Mouse (Mus musculus) brain, embryonic 18.5 days (tissue): Measurements from ENCODE around the gene Rnf135.
A peak's percentile ranks its signal among the peaks of the same experiment; 100 is the strongest.
"Not testable (repeated sequence)": the region's sequence is repeated elsewhere in the genome, so short reads cannot be mapped to it uniquely, and the experiment has no call there.

Experiments used
- DNase-seq: peaks from one replicate; pipeline ENCODE4 v3.0.0-alpha.2; 2012; ENCODE audit warnings: low read depth, low spot score

Gene Rnf135

GRCm38 (mm10) chr11:80202296-80202695 lies 18.6 kb downstream of the Rnf135 start:
- DNase-seq = no peak

GRCm38 (mm10) chr11:80204037-80204436 lies 20.4 kb downstream of the Rnf135 start:
- DNase-seq = no peak

- no peak for DNase-seq
These were observed 21.3 kb downstream of the Rnf135 start for GRCm38 (mm10) chr11:80204941-80205340.

- DNase-seq = no peak
These were observed 24.8 kb downstream of the Rnf135 start for GRCm38 (mm10) chr11:80208465-80208859.

- DNase-seq = peak; percentile 87
These were observed 25.5 kb downstream of the Rnf135 start, which contains the start of gene Rhot1 for GRCm38 (mm10) chr11:80208860-80209800. Rhot1 (plus strand) TSS chr11:80209019.

- no peak for DNase-seq
These were observed 26.7 kb downstream of the Rnf135 start for GRCm38 (mm10) chr11:80210321-80210720.

- no peak for DNase-seq
These were observed 28.6 kb downstream of the Rnf135 start for GRCm38 (mm10) chr11:80212282-80212681.

GRCm38 (mm10) chr11:80215291-80215690 lies 31.6 kb downstream of the Rnf135 start:
- no peak for DNase-seq

GRCm38 (mm10) chr11:80218657-80219293 lies 35.1 kb downstream of the Rnf135 start:
- DNase-seq = no peak

GRCm38 (mm10) chr11:80230066-80230465 lies 46.4 kb downstream of the Rnf135 start:
- not testable (repeated sequence) for DNase-seq

- no peak for DNase-seq
These were observed 53.6 kb downstream of the Rnf135 start for GRCm38 (mm10) chr11:80237278-80237677.

- no peak for DNase-seq
These were observed 54.7 kb downstream of the Rnf135 start for GRCm38 (mm10) chr11:80238306-80238705.

- no peak for DNase-seq
These were observed 63.4 kb downstream of the Rnf135 start for GRCm38 (mm10) chr11:80247026-80247425.

- DNase-seq = no peak
These were observed 64.9 kb downstream of the Rnf135 start for GRCm38 (mm10) chr11:80248531-80248930.
